Mouse (Mus musculus): ENCODE measurements around the gene Klf5. TPM values are rescaled to one million over a fixed set of nuclear protein-coding genes. Genes with fewer than 3 reads are reported as not detected.
A peak's percentile ranks its signal among the peaks of the same experiment; 100 is the strongest.

Klf5 gene
- 1 to 10 TPM; 7.2 to 7.5 TPM for total RNA-seq (2021)
- long read RNA-seq, experiment 1, transcript Klf5-201 (4 exons, 3,352 nt): major isoform, 11 of 14 reads
- long read RNA-seq, experiment 1, partial matches to known transcripts: 1 of 14 reads
- long read RNA-seq, experiment 1, other reads (novel, unspliced or antisense): 2 of 14 reads
- long read RNA-seq, experiment 2, transcript Klf5-201 (4 exons, 3,352 nt): major isoform, 10 of 11 reads
- long read RNA-seq, experiment 2, partial matches to known transcripts: 0 of 11 reads
- long read RNA-seq, experiment 2, other reads (novel, unspliced or antisense): 1 of 11 reads

DNA sequence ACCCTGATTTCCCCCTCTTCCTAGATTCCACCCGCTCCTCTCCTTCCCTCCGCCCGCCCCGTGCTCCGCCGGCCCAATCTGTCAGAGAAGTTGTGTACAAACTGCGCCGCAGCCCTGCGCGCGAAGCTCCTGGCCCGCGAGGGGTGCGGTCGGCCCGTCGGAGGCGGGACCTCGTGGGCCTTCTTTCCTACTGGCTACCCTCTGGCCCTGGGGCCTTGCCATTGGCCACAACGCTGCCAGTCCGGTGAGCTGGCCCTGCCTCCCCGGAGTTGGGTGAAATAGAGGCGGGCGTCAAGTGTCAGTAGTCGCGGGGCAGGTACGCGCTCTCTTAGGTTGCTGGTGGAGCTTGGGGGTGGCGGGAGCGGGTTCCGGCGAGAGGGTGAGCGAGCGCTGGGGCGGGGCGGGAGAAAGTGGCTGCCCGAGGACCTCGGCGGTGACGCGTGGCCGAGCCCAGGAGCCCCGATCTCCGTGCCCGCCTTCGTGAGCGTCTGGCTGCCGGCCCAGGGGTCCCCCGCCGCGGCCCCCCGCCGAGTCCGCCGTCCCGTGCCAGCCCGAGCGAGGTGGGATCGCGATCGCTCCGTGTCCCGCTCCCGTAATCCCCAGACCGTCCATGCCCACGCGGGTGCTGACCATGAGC, at the start of gene Klf5:
Gene Klf5, plus strand, starts transcription at position 307 of the 637 bp plus-strand sequence.
- DNase-seq: peak; percentile 96

DNA sequence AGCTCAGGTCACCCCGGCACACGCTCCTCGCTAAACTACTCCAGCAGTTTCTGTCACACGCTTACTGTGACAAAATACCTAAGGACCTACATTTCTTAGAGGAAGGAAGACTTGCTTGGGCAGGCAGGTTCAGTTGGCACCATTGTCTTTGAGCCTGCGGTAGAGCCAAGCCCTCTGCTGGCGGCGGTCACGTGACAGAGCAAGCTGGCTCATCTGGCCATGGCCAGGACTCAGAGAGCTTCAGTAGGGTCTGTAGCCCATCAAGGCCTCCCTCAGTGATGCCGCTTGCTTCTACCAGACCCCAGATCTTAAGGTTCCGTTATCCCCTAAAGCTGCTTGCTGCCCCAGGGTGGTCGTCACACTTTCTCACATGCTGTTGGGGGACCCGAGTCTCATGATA, 36.5 kb upstream of the Klf5 start:
- DNase-seq: no peak

DNA sequence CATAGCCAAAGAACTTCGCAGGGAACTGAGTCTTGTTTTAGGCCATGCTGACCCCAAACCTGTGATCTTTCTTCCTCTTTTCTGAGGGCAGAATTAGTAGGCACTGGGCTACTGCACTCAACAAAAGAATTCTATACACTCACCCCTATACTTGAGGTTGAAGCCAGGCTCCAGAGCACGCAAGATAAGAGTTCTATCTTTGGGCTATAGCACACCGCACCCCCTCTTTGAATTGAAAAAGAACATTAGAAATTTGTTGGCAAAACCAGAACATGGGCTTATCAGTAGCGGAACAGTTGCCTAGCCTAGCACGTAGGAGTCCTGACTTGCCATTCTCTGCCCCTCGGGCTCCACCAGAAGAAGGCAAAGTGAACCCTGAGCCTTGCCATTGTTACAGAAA, 34.7 kb upstream of the Klf5 start:
- no peak for DNase-seq

DNA sequence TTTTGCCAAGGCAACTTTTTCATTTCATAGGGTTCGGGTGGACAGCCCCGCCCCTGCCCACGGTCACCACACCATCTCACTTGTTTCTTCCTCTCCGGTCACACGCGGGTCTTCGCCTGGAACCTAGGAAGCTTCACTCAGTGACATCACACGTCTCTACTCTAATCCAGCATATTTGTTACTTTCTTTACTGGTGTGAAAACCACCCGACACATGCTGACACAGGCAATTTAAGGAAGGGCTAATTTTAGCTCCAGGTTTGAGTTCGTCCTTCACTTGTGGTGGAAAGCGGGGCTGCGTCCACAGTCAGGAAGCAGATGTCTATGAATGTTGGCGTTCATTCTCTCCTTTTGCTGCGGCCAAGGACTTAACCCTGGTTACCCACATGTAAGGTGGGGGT, 32.7 kb upstream of the Klf5 start:
- no peak for DNase-seq

DNA sequence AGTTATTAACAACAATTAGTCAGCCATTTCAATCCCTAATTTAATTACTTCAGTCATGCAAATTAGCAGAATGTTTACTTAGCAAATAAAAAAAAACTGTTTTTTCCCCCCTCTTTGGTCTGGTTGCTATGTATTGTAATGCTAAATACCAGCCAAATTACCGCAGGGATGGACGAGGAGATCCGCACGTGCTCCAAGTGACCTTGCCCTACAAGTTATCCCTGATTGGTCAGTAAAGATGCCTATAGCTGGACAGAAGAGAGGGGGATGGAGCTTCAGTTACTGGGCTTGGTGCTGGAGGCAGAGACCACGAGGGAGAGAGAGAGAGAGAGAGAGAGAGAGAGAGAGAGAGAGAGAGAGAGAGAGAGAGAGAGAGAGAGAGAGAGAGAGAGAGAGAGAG, 31.7 kb upstream of the Klf5 start:
- no peak for DNase-seq

DNA sequence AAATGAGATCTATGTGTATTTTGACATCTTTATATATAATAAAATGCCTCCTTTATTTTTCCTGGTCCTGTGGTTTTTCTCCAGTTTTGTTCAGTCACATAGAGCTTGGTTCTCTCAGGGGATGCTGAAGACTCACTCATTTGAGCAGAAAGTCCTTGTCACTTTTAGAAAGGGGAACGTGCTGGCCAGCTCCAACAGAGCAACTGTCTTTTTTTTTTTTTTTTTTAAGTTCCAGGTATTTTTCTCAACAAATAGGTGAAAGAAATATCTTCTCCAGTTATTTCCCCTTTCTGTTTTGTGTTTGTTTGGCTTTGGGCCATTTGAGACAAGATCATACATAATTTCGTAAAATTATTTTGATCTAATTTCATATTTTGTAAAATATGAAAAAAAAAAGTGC, 24.4 kb upstream of the Klf5 start:
- no peak for DNase-seq

DNA sequence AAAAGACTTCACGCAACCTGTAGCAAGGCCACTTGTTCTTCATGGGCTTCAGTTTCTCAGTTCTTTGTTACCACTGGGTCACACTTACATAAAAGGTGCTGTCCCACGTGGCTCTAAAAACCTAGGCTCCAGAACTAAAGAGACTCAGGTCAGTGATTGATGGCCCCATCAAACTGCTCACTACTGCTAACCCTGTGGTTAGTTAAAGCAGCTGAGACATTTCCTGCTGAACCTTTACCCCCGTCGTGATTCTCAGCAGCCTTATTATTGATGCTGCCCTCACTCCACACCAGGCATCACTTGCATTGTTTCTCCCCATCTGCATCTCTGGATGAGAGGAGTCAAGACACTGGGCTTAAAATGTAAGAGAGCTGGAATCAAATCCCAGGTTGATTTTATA, 22.7 kb upstream of the Klf5 start:
- DNase-seq: no peak

DNA sequence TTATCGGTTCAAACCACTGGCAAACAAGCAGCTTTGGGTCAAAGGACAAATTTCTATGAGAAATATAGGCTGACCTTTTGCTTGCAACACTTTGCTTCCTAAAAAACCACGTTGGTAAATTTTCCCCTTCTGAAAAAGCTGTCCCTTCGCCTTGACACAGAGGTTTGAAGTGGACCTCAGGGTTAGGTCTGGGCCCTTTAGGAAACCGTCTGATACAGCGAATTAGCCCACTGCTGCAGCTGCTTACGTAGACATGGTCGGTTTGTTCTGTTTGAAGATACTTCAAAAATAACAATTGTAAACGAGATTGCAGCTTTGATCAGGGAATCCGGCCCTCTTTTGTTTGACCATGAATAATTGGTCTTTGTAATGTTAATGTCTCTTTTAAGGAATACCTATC, 20.2 kb upstream of the Klf5 start:
- no peak for DNase-seq

DNA sequence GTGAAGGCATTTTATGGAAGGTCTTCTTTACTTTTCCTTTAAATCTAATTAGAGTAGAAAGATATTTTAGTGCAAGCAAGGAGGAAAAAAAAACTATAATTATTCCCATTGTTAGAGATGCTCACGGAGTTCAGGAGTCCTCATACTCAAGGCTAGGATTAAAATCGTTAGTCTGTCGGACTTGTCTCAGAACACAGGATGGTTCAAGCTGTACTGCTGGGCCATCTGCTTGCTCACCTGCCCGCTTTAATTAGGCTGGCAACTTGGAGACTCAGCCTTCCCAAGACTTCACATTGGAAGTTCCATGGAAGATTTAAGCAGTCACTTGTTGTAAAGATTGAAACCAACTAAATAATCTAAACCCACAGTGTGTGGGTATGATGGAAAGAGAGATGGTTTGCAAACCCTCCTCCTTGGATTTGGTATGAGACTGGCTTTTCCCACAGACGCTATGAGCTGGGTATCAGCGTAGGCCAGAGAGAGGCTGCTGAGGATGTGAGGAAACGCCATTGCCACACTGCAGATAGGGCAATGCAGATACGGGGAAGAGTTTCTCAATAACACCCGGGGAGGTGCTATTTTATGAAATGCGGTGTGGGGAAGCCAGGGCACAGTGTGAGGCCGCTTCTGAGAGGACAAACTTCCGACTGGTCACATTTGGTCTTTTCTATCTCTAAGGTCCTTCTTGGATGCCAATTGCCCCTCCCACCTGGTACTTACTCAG, 19.6 kb upstream of the Klf5 start:
- no peak for DNase-seq

DNA sequence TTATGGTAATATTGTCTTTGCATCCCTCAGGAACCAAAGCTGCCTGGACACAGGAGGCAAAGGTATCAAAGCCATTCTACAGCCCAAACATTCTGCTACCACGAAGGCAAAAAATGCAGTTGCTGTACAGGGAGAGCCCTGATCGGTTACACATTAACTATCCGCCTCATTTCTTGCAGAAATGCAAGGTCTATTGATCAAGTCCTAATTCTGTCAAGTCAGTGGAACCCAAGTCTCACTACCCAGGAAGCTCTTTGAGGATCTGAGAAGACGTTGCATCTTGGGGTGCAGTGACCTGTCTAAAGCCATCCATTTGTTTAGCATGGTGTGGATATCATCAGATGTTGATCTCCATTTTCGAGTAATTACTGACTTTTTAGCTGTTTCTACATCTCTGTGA, 18.1 kb upstream of the Klf5 start:
- DNase-seq: no peak

DNA sequence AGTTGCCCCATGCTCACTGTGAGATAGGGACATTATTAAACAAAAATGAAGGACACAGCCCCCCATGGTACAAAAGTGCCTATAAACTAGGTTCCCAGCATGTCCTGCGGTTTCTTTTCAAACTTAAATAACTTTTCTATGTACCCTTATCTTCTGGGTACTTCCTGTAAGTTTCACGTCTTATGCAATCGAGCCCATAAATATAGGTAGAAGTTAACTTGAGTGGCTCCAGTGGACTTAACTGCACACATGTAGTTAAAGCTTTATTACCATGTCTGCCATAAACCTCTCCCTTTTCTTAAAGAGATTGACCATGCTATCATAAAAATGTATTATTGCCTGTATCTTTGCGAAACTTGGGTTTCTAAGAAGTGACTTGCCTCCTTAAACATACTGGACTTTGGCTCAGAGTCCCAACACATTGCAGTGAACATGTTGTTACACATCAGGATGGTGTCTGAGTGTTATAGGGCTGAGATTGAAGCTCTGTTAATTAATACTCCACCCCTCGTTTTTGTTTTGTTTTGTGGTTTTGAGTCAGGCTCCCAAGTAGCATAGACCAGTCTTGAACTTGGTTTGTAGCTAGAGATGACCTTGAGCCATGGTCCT, 17.6 kb upstream of the Klf5 start:
- DNase-seq: no peak

DNA sequence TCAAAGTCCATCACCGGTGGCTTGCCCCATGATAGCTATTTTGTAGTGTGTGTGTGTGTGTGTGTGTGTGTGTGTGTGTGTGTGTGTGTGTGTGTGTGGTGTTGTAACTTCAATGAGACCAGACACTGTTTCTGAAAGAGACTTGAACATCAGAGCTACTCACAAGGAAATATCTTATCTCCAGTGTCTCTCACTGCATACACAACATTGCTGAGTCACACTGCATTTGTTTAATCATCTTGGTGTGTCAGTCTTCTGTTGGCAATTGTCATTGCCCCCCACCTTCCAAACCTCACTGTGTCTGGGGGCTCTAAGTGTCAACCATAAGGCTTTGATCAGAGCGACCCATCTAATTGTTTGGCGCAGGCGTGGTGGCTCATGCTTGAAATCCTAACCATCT, 13.0 kb upstream of the Klf5 start:
- no peak for DNase-seq

DNA sequence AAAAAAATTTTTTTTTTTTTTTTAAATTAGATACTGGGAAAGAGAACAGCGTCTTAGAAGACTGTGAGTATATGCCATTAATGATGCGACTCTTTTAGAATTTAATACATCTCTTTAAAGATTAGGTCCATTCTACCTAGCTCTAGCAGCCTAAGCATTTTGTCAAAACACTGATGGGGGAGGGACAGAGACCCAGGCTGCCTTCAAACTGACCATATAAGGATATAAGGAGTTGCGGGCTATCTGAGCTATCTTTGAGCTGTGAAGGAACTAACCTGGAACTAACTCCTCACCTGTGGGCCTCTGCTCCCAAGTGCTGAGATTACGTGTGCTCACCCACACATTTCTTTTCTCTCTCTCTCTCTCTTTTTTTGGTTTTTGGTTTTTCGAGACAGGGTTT, 6.3 kb upstream of the Klf5 start:
- no peak for DNase-seq

DNA sequence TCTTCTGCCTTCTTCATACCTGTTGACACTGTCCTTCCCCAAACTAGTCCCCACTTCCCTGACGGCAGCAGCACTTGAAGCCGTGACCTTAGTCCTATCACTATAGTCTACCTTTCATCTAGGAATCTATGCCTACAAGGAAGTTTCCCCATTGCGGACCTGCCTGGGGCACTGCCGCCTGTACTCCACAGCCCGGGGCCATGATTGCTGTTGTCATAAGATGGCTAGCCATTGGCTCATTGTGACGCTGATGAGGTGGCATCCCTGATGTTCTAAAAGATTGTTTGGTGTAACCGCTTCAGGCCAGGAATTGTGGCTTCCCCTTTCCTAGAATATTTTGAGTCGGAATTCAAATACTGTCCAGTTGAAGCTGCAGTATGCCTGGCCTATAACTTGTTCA, 4.1 kb upstream of the Klf5 start:
- DNase-seq: no peak

DNA sequence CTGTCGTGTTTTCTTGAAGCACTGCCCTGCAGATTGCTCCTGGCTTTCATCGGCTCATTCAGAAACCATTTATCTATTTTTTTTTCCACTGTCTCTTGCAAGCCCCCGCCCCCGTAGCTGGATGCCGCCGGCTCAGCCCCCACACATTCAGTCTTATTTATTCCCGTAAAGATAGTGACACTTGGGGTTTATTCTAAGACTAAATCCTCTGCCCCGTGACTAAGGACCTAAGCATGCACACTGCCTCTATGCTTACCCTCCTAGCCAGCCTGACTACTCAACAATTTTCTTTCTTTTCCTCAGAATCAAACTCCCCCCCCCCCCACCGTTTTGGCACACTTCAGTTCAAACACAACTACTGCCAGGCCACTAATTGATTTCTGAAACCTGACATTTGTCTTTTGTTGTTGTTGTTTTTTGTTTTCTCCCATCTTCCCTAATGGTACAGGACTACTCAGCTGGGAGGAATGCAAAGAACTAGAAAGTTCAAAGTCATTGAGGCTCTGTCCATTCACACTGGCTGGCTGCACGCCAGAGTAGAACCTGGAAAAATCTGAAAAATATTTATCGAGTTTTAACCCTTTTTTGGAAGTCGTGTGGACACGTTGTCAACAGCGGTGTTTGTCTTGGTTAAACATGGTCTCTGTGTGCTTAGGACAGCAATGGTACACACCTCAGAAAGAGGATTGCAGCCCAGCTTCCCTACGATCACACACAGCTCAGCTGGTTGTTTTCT, 2.7 kb upstream of the Klf5 start:
- DNase-seq: peak; percentile 11

DNA sequence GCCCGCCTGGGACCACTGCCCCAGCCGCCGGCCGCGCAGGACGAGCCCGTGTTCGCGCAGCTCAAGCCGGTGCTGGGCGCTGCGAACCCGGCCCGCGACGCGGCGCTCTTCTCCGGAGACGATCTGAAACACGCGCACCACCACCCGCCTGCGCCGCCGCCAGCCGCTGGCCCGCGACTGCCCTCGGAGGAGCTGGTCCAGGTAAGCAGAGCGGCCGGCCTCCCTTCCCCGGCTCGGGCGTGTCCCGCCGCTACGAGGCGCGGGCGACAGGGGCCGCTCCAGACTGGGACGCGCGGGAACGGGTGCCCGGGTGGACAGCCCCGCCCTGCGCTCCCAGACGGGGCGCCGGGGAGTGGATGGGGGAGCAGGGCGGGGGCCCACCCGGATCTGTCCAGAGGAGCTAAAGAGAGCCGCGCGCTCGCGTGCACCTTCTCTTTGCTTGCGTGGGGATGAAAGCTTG, 561 bp downstream of the Klf5 start:
- peak; percentile 74 for DNase-seq

DNA sequence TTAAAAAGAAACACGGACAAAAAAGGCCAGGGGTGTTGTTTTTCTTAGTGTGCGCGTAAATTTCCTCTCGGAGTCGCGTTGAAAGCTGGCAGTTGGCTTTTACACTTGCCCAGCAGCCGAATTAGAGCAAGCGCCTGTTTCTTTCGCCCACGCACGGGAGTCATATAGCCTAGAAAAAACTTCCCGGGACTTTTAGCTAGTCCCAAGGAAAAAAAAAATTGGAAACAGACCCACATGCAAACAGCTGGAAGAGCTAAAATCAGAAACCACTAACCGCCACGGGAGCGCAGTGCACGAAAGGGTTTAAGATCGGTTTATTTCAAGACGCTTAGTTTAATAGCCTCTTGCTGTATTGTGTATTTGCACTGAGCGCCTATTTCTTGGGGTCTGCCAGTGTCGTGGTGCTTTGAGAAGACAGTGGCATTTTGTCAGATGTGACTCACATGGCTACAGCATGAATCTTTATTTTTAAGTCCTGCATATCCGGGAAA, 1.3 kb downstream of the Klf5 start:
- peak; percentile 11 for DNase-seq

DNA sequence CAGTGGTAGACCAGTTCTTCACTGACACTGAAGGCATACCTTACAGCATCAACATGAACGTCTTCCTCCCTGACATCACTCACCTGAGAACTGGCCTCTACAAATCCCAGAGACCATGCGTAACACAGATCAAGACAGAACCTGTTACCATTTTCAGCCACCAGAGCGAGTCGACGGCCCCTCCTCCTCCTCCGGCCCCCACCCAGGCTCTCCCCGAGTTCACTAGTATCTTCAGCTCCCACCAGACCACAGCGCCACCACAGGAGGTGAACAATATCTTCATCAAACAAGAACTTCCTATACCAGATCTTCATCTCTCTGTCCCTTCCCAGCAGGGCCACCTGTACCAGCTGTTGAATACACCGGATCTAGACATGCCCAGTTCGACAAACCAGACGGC, 3.0 kb downstream of the Klf5 start:
- DNase-seq: no peak

DNA sequence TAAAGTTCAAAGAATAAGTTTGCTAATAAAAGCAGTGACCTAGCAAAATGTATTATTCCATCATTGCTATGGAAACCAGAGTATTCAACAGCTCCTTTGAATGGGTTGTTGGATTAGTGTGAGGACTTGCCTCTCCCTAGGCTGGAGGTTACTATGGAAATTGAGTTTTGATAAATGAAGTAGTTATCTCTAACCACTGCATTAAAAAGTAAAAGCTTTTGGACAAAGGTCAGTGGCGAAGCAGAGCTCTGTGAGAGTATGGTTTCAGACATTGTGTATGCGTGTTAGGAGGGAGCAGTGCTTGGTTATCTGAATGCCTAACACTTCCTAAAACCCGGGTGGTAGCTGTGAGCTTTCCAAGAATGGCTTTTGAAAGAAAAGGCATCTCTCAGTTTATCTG, 5.9 kb downstream of the Klf5 start:
- DNase-seq: no peak

DNA sequence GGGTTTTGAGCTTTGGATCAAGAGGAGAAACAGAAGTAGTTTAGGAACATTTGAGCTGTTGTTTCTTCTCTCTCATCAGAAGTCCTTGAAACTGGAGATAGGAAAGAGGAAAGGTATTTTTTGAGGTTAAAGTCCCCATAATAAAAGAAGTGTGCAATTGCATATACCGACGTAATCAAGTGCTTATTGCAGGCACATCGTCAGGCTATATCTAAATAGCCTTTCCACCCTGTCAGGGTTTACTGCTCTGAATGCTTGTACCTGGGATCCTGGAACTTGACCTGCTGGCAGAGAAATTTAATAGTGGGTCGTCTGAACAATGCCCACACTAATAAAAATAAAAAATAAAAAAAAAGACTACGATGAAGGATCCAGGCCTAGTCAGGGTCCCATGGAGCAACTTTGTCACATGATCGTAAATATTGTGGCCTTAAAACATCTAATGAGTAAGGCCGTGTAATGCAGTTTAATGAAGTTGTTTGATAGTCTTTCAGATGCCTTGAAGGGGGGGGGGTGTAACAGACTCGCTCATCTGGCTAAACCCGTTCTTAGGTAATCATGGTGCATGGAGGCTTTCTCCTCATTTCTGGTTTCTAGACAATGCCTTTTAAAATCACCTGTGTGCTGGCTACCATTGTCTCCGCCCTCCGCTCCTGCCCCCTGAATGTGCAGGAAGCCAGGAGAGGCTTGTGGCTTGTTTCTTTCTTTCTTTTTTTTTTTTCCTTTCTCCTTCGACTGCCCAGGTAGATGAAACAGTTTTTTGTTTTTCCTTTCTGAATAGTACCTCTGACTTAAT, 6.7 kb downstream of the Klf5 start:
- DNase-seq: no peak

DNA sequence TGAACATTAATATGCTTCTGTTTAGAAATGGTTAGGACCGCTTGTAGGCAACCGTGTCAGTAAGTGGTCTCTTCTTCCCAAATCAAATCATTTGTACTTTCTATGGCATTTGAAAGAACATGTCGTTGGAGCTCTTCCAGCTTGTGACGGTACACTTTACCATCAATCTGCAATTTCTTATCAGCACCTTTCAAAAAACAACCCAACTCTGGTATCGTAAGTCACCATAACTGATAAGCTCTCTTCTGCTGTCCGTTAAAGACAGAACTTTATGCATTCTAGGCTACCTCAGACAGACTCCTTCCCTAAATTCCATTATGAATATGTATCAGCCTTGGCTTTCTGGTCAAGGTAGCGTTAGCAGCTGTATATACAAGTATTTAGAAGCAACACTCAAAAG, 7.9 kb downstream of the Klf5 start:
- DNase-seq: no peak
